Mouse (Mus musculus): ENCODE measurements at regions not wholly inside any gene's neighbourhood (a gene's known extent, or its start where the extent isn't known, plus 50 kb on each side); places are given as distances from the start of the nearest gene placed in this dataset.
"Not testable (repeated sequence)": the region's sequence is repeated elsewhere in the genome, so short reads cannot be mapped to it uniquely, and the experiment has no call there.

DNA sequence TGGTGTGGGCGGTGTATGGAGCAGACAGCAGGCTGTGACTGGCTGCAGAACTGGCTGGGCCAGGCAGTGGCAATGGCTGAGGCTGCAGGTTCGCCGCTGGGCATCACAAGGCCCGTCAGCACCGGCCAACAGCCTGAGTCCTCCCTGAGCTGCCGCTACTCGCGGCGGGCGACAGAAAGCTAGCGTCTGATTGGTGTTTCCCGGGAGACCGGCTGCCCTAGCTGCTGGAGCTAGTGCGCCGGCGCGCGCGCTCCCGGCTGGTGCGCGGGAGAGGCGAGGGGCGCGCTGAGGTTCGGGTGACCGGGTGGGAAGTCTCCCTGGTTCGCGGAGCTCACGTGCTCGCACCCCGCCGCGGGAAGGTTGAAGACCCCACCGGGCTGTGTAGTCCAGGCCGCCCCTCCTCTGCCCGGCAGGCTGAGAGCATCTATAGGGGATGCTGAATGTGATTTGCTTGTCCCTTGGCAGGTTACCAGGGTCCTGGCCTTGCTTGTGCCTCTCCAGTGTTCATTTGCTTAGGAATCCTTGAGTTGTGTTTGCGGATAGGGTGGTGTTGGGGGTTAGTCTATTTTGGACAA is 241.2 kb downstream of the Mef2c start:
- peak; percentile 5 for DNase-seq

DNA sequence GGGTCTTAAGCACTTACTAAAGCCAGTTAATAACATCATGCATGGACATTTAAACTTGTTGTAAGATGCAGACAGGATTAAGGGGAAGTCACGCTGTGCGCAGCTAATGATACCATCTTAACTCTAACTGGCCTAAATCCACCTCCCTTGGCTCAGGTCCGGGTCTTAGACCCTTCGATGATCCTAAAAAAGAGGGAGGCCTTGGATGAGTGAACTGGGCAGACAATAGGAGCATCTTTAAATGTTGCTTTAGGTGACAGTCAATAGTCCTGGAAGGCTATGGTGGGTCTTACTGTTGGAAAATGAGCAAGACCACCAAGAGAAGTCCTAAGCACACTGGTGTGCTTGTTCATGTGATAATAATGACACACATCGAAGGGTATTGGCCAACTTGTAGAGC is 242.1 kb downstream of the Mef2c start:
- DNase-seq: no peak

DNA sequence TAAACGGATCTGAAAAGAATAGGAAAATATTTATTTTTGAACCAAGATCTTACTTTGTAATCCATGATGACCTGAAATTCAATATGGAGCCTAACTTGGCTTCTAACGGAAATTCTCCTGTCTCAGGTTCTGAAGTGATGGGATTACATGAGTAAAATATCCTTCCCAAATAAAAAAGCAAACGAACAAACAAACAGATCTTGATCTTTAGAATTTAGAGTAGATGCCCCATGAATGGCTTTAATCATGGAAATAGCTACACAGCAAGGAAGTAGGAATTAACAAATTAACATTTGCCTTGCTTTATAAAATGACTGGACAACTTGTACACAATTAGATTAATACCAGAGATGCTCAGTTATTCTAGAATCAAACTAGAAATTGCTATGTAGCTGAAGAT is 243.8 kb downstream of the Mef2c start:
- DNase-seq: no peak

DNA sequence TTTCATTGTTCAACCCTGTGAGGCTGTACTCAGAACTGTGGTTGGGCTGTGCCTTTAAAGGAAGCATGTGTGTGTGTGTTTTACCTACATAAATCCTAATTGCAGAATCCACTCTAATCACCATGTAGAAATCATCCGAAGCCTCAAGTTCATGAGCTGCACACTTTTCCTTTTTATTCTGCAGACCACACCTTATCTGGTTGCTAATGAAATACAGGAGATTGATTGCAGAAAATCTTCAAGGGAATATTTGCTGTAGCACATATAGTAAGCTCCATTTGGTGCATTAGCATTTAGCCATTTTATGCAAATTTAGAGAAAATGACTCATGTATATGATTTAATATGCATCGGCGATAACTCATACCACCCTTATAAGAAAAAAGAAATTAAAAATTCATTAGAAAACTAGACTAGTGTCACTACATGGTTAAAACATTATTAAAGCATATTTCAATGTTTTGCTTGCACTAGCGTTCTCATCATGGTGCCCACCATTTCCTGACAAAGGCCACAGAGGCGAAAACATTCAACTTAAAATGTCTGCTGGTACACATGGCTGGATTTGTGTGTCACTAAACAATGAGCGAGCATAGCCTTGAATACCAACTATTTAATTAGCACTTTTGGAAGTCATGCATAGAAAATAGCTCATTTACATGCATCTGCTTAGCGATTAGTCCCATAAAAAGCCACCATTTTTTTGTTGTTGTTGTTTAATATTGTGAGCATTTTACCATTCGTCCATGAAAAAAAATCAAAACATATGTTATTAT is 245.7 kb downstream of the Mef2c start:
- no peak for DNase-seq

DNA sequence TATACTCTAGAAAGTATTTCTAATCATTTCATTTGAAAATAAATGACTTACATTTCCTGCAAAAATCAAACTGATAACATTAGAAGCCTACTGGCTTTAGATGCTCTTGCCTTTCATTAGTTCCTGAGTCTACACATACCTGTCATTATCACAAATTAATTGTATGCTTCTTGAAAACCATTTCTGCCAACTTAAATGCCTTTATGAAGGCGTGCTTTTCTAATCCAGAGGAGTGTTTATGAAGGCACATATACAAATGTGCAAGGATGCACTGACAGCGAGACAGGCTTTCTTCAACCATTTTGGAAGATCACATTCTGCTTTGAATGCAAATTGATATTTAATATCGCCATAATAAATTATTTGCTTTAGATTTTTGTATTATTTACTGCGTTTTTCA is 246.6 kb downstream of the Mef2c start:
- DNase-seq: no peak

- DNase-seq: no peak
Measured at GRCm38 (mm10) chr13:83760387-83761170, 256.7 kb downstream of the Mef2c start.

DNA sequence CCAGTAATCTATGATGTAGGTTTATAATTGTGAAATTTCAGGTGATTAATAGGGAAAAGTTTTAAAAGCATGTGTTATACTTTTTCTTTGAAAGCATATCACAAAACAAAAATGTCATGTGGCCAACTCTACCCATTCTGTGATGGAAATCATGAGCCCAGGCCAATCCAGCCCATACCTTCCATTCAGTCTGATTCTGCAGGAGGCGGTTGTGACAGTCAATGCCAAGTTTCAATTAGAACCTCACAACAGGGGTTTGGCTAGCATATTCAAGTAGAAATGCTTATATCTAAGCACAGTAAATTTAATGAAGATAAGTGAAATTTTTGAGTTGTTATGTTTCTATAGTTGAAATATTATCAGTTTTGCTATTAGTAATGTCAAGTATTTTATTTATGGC is 258.6 kb downstream of the Mef2c start:
- no peak for DNase-seq

GRCm38 (mm10) chr13:83763288-83763687 is 259.5 kb downstream of the Mef2c start:
- DNase-seq: not testable (repeated sequence)

DNA sequence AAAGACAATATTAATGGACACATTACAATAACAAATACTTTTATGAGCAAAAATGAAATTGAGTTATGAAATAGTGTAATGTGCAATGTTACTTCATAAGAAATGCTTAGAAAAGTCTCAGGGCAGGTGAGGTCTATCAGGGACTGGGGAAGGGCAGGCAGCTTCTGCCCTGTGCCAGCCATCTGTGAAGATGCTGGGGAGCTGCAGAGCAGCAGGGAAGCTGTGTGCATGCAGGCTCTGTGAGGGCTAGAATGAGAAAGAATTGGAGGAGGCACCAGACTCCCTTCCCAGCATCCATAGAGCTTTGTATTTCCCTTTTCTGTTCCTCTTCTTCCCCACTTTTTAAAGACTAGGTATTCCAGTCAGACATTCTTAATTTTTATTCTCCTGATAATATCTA is 281.8 kb downstream of the Mef2c start:
- no peak for DNase-seq

DNA sequence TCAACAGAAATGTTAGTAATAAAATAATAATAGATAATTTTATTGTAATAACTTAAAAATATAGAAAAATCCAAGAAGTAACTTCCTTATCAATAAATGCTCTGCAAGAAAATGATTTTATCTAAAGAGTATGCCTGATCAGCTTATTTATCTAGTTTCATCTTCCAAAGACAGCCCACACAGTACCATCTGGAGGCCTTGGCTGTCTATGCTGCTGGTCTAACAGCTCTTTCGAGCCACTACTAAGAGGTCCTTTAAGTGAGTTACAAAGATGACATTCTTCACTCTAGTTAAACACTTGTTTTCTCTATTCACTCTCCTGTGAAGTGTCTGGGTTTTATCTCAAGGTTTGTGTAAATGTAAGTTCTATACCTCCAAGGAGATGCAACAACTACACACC is 305.7 kb downstream of the Mef2c start:
- no peak for DNase-seq

GRCm38 (mm10) chr13:83820291-83820690 is 316.5 kb downstream of the Mef2c start:
- no peak for DNase-seq

- DNase-seq: no peak
Measured at GRCm38 (mm10) chr13:83820721-83821120, 316.9 kb downstream of the Mef2c start.

GRCm38 (mm10) chr13:83824926-83825325 is 321.1 kb downstream of the Mef2c start:
- DNase-seq: no peak

DNA sequence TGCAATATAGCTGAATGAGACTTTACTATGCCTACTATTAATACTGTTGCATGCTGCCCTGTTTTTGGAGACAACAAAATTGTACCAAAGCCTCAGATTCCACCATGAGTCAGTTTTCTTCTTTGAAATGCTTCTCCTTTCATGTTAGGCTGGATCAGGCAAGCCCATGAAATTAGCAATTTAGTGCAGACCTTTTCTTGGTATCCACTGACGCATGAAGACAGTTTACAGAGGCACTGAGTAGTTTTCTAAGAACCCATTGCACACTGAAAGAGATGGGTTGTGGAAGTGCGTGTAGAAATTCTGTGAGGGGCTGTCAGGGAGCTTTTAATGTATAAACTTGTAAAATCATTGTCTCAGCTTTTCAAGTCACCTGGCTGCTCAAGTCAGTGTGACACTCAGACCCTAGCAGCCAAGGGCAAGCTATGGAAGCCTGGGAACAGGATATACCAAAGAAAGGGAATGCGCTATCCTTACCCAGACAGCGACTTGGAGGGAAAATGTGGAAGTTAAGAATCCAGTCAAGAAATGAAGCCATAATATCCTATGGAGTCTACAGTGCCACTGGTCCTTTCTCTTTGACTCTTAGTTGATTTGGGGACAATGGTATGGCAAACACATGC is 323.1 kb downstream of the Mef2c start:
- no peak for DNase-seq

GRCm38 (mm10) chr13:83865932-83866685 is 356.0 kb upstream of the Tmem161b start:
- no peak for DNase-seq

DNA sequence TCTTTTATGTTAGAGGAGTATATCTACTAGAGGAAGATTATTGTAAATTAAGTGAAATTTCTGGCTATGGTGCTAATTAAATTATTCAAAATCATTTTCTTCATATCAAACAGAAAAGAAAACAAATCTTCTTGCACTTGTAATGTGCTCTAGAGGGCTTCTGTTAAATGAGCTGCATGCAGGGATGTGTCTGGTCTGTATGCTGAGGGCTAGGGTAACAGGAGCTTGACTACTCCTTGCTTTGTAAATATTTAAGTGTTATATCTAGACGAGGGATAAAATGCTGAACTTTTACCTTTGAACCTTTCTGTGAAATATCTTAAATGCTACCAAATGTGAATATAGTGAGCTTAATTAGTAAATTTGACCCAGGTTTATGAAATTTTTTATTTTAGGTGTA is 354.9 kb upstream of the Tmem161b start:
- DNase-seq: no peak

DNA sequence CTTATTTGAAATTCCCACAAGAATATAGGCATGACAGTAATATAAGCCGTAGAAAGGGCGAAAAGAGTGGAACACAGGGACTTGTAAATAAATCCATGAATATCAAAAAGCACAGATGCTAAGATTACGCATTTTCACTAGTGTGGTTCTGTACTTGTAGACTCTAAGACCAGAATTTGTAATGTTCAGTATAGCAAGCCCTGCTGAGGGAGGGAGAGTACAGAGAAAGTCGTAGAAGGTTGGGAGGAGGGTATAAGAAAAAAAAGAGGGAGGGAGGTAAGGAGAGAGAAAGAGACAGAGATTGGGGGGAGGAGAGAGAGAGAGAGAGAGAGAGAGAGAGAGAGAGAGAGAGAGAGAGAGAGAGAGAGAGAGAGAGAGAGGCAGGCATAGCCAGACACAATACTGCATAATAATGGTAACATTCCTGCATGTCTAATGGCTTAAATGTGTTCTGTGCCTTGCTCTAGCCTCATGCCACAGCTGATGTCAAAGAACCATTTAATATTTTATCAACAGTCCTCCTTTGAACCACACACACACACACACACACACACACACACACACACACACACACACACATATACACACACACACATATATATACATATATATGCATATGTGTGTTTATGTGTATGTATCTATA is 354.1 kb upstream of the Tmem161b start:
- no peak for DNase-seq

DNA sequence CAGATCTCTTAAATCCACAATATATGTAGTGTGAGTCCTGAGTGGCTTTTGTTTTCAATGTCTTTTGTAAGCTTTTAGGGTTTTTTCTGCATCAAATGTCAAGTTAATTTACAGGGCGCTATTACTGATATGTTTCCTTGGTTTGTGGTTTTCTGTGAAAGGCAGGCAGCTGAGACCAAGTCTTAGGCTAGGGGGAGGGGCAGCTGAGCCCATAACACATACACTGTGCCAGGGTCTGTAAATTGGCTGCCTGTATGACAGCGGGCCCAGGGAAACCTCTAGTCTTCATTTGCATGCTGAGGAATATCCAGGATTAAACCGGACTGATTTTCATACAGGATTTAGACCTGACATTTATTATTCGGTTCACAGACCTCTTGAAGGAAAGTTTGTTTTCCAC is 353.2 kb upstream of the Tmem161b start:
- no peak for DNase-seq

GRCm38 (mm10) chr13:83872143-83872819 is 349.8 kb upstream of the Tmem161b start:
- DNase-seq: no peak

DNA sequence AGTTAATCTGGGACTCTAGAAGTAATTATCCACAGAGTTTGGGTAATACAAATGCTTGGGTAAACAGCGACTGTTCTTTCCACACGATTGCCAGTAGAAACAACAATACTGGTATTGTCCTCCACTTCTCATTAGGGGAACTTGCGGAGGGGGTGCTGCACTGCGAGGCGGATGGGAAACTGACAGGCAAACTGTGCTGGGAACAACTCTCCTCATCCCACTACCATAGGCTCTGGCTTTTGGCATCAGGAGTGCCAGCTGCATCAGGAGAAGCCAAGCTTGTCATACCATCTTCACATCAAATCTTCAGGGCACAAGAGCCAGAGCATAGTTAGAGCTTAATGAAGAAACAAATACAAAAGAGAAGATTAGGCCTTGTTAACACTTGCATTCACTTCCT is 349.2 kb upstream of the Tmem161b start:
- no peak for DNase-seq

- DNase-seq: no peak
Measured at GRCm38 (mm10) chr13:83879561-83879960, 342.5 kb upstream of the Tmem161b start.

- no peak for DNase-seq
Measured at GRCm38 (mm10) chr13:83880305-83880704, 341.8 kb upstream of the Tmem161b start.

Measured in thymus, postnatal 14 days (tissue).